Mouse (Mus musculus): ENCODE data around the gene Nrxn2. TPM values are rescaled to one million over a fixed set of nuclear protein-coding genes. Genes with fewer than 3 reads are reported as not detected.

Nrxn2 gene
- polyA plus RNA-seq, 1 experiment from 2014 or later, result 0.47 TPM

GRCm38 (mm10) chr19:6515448-6515847 is 96.9 kb downstream of the Nrxn2 start:
- peaks cover 15% of the 10 kb centered on the region; the same call in 1 of the 2 replicates for H3K27me3 ChIP-seq (ENCODE audit: insufficient read depth, low read length)
- no peaks in the 10 kb centered on the region for H3K4me1 ChIP-seq (ENCODE audit: insufficient read depth)
- DNase-seq (no peak), ATAC-seq (ENCODE audit: insufficient read depth) (no peak)
- no peak for TF ChIP-seq CTCF (IDR thresholded peaks at IDR 0.05; ENCODE audit: low read depth)
- no peak overlapping the region for H3K4me3 ChIP-seq (ENCODE audit: low read depth, low read length)
- H3K9me3 ChIP-seq (ENCODE audit: low read depth, low read length), result no peaks in the 10 kb centered on the region
- no peak overlapping the region for H3K27ac ChIP-seq (ENCODE audit: low read depth)
- 63% methylated on average over 5 of the region's 5 CpGs for WGBS
- no peak overlapping the region for H3K4me2 ChIP-seq
- H3K36me3 ChIP-seq (ENCODE audit: insufficient read depth), result no peaks in the 10 kb centered on the region
- H3K9ac ChIP-seq, result no peak overlapping the region

- H3K9me3 ChIP-seq (ENCODE audit: low read depth, low read length), result no peaks in the 10 kb centered on the region
- no peak overlapping the region for H3K4me2 ChIP-seq
- DNase-seq (no peak), ATAC-seq (ENCODE audit: insufficient read depth) (no peak)
- H3K36me3 ChIP-seq (ENCODE audit: insufficient read depth), result no peaks in the 10 kb centered on the region
- no peak overlapping the region for H3K27ac ChIP-seq (ENCODE audit: low read depth)
- H3K27me3 ChIP-seq (ENCODE audit: insufficient read depth, low read length), result peaks cover 15% of the 10 kb centered on the region; the same call in 1 of the 2 replicates
- no peak for TF ChIP-seq CTCF (IDR thresholded peaks at IDR 0.05; ENCODE audit: low read depth)
- H3K9ac ChIP-seq, result no peak overlapping the region
- no peaks in the 10 kb centered on the region for H3K4me1 ChIP-seq (ENCODE audit: insufficient read depth)
- H3K4me3 ChIP-seq (ENCODE audit: low read depth, low read length), result no peak overlapping the region
- 45% methylated on average over 8 of the region's 8 CpGs for WGBS
Observed at GRCm38 (mm10) chr19:6516153-6516552, 97.6 kb downstream of the Nrxn2 start.

- peak; percentile 69 for DNase-seq
- Histone ChIP-seq H3K9me3 (ENCODE audit: low read depth, low read length) (no peaks in the 10 kb centered on the region), H3K36me3 (ENCODE audit: insufficient read depth) (no peaks in the 10 kb centered on the region), H3K4me3 (ENCODE audit: low read depth, low read length) (no peak overlapping the region), H3K4me2 (no peak overlapping the region), H3K9ac (no peak overlapping the region), H3K27ac (ENCODE audit: low read depth) (no peak overlapping the region), H3K27me3 (ENCODE audit: insufficient read depth, low read length) (0 out of 2 replicates have a peak, but pooled peaks cover 7% of the 10 kb centered on the region), H3K4me1 (ENCODE audit: insufficient read depth) (no peaks in the 10 kb centered on the region)
- no peak for TF ChIP-seq CTCF (IDR thresholded peaks at IDR 0.05; ENCODE audit: low read depth)
- peak; percentile 41; the same call in 1 of the 2 replicates for ATAC-seq (ENCODE audit: insufficient read depth)
- WGBS, result 29% methylated on average over 5 of the region's 5 CpGs
Observed at GRCm38 (mm10) chr19:6518601-6519000, 100.1 kb downstream of the Nrxn2 start.

- Histone ChIP-seq H3K27me3 (ENCODE audit: insufficient read depth, low read length) (no peaks in the 10 kb centered on the region), H3K4me2 (no peak overlapping the region), H3K27ac (ENCODE audit: low read depth) (no peak overlapping the region), H3K4me3 (ENCODE audit: low read depth, low read length) (no peak overlapping the region), H3K36me3 (ENCODE audit: insufficient read depth) (no peaks in the 10 kb centered on the region), H3K9ac (no peak overlapping the region), H3K9me3 (ENCODE audit: low read depth, low read length) (no peaks in the 10 kb centered on the region), H3K4me1 (ENCODE audit: insufficient read depth) (no peaks in the 10 kb centered on the region)
- ATAC-seq (ENCODE audit: insufficient read depth), result no peak
- no peak for TF ChIP-seq CTCF (IDR thresholded peaks at IDR 0.05; ENCODE audit: low read depth)
- WGBS, result 37% methylated on average over 2 of the region's 2 CpGs
- DNase-seq, result peak; percentile 8
Observed at GRCm38 (mm10) chr19:6519483-6519882, 101.0 kb downstream of the Nrxn2 start.

- no peak overlapping the region for H3K4me2 ChIP-seq
- DNase-seq (no peak), ATAC-seq (ENCODE audit: insufficient read depth) (no peak)
- H3K9ac ChIP-seq, result no peak overlapping the region
- 66% methylated on average over 3 of the region's 3 CpGs for WGBS
- no peak overlapping the region for H3K27ac ChIP-seq (ENCODE audit: low read depth)
- no peak overlapping the region for H3K4me3 ChIP-seq (ENCODE audit: low read depth, low read length)
- H3K36me3 ChIP-seq (ENCODE audit: insufficient read depth), result no peaks in the 10 kb centered on the region
- no peaks in the 10 kb centered on the region for H3K4me1 ChIP-seq (ENCODE audit: insufficient read depth)
- H3K9me3 ChIP-seq (ENCODE audit: low read depth, low read length), result no peaks in the 10 kb centered on the region
- no peak for TF ChIP-seq CTCF (IDR thresholded peaks at IDR 0.05; ENCODE audit: low read depth)
- H3K27me3 ChIP-seq (ENCODE audit: insufficient read depth, low read length), result no peaks in the 10 kb centered on the region
Observed at GRCm38 (mm10) chr19:6521630-6522029, 103.1 kb downstream of the Nrxn2 start.

GRCm38 (mm10) chr19:6522289-6522688 is 103.8 kb downstream of the Nrxn2 start:
- Histone ChIP-seq H3K9ac (no peak overlapping the region), H3K9me3 (ENCODE audit: low read depth, low read length) (no peaks in the 10 kb centered on the region), H3K36me3 (ENCODE audit: insufficient read depth) (no peaks in the 10 kb centered on the region), H3K4me2 (no peak overlapping the region), H3K27me3 (ENCODE audit: insufficient read depth, low read length) (no peaks in the 10 kb centered on the region), H3K4me3 (ENCODE audit: low read depth, low read length) (no peak overlapping the region), H3K27ac (ENCODE audit: low read depth) (no peak overlapping the region), H3K4me1 (ENCODE audit: insufficient read depth) (no peaks in the 10 kb centered on the region)
- DNase-seq, result no peak
- no peak for ATAC-seq (ENCODE audit: insufficient read depth)
- no peak for TF ChIP-seq CTCF (IDR thresholded peaks at IDR 0.05; ENCODE audit: low read depth)
- WGBS, result 88% methylated on average over 14 of the region's 14 CpGs

GRCm38 (mm10) chr19:6525023-6525422 is 106.5 kb downstream of the Nrxn2 start:
- peaks cover 4% of the 10 kb centered on the region for H3K27me3 ChIP-seq (ENCODE audit: insufficient read depth, low read length)
- DNase-seq, result no peak
- 68% methylated on average over 4 of the region's 4 CpGs for WGBS
- H3K4me3 ChIP-seq (ENCODE audit: low read depth, low read length), result no peak overlapping the region
- no peaks in the 10 kb centered on the region for H3K9me3 ChIP-seq (ENCODE audit: low read depth, low read length)
- H3K27ac ChIP-seq (ENCODE audit: low read depth), result no peak overlapping the region
- no peaks in the 10 kb centered on the region for H3K4me1 ChIP-seq (ENCODE audit: insufficient read depth)
- no peak overlapping the region for H3K4me2 ChIP-seq
- ATAC-seq (ENCODE audit: insufficient read depth), result no peak
- H3K36me3 ChIP-seq (ENCODE audit: insufficient read depth), result no peaks in the 10 kb centered on the region
- no peak for TF ChIP-seq CTCF (IDR thresholded peaks at IDR 0.05; ENCODE audit: low read depth)
- H3K9ac ChIP-seq, result no peak overlapping the region

GRCm38 (mm10) chr19:6526010-6526409 is 107.5 kb downstream of the Nrxn2 start:
- no peak for DNase-seq
- no peak for TF ChIP-seq CTCF (IDR thresholded peaks at IDR 0.05; ENCODE audit: low read depth)
- no peak for ATAC-seq (ENCODE audit: insufficient read depth)

More at GRCm38 (mm10) chr19:6526010-6526409, 107.5 kb downstream of the Nrxn2 start:
- Histone ChIP-seq H3K9ac (no peak overlapping the region), H3K27ac (ENCODE audit: low read depth) (no peak overlapping the region), H3K27me3 (ENCODE audit: insufficient read depth, low read length) (peaks cover 10% of the 10 kb centered on the region), H3K36me3 (ENCODE audit: insufficient read depth) (no peaks in the 10 kb centered on the region), H3K4me2 (no peak overlapping the region), H3K9me3 (ENCODE audit: low read depth, low read length) (no peaks in the 10 kb centered on the region), H3K4me1 (ENCODE audit: insufficient read depth) (no peaks in the 10 kb centered on the region), H3K4me3 (ENCODE audit: low read depth, low read length) (no peak overlapping the region)
- 76% methylated on average over 9 of the region's 9 CpGs for WGBS
